Mouse (Mus musculus): ENCODE measurements around the gene Trim61. TPM values are rescaled to one million over a fixed set of nuclear protein-coding genes. Genes with fewer than 3 reads are reported as not detected.

The Trim61 gene
- 0.09 TPM in 1 of 2 replicates, not detected in the other for polyA plus RNA-seq (2014; fragmentation: Nextera tagmentation; extraction: Ambion mirVana)

- DNase-seq (ENCODE audit: low spot score) (no peak), ATAC-seq (ENCODE audit: low FRiP score) (no peak)
- Histone ChIP-seq H3K36me3 (replicated peaks; ENCODE audit: control insufficient read depth, insufficient read depth) (no peaks in the 10 kb centered on the region), H3K4me3 (replicated peaks; ENCODE audit: low read length) (no peak within 1 kb of the TSS), H3K4me1 (replicated peaks; ENCODE audit: control insufficient read depth, insufficient read depth, low read length) (no peaks in the 10 kb centered on the region), H3K9ac (no peak within 1 kb of the TSS), H3K4me2 (replicated peaks) (no peak within 1 kb of the TSS), H3K27ac (no peak within 1 kb of the TSS), H3K27me3 (ENCODE audit: control insufficient read depth, insufficient read depth, low read length) (no peaks in the 10 kb centered on the region), H3K9me3 (ENCODE audit: control insufficient read depth, low read length) (no peaks in the 10 kb centered on the region)
- WGBS = 91% methylated on average over 8 of the region's 8 CpGs
Observed at GRCm38 (mm10) chr8:65018423-65018822, at the start of gene Trim61, which contains the start of gene Trim60. Gene Trim61, minus strand, starts transcription at chr8:65018523. Gene Trim60, minus strand, starts transcription at chr8:65018584.

DNA sequence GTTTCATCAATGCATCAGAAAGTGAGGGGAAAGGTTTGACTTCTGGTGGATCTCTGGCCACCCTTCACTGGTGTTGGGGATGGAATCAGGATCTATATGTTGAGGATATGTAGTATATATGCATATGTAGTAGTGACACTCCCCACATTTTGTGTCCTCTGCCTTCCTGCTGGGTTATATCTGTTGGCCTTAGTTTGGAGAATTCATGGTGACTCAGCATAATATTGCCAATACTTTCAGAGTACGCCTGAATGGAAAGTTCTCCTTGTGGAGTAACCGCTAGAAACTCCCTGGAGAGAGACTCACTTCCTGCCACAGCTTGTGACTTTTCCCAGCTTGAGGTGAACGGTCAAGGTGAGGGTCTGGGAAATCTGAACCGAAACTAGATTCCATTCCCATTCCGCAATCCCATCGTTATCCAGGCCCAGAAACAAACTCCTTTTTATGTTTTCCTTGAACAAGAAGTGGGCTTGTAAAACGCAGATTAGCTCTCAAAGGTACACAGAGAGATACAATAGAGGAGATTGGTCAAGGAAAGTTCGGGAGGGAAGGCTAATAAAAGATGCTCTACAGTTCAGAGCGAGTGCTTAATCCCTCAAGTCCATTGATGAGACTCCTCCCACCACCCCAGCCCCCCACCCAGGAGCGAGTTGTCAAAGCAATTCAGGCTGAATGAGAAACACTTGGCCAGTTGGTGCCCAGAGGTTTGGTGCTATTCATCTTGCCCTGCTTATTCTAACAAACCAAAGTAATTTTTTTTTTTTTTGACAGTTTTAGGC, 49.6 kb upstream of the Trim61 start:
- no peak overlapping the region for H3K27ac ChIP-seq
- H3K4me2 ChIP-seq (replicated peaks) = no peak overlapping the region
- no peaks in the 10 kb centered on the region for H3K36me3 ChIP-seq (replicated peaks; ENCODE audit: control insufficient read depth, insufficient read depth)
- no peaks in the 10 kb centered on the region for H3K9me3 ChIP-seq (ENCODE audit: control insufficient read depth, low read length)
- WGBS = 39% methylated on average over 10 of the region's 10 CpGs
- ATAC-seq (ENCODE audit: low FRiP score) (no peak), DNase-seq (ENCODE audit: low spot score) (no peak)
- H3K9ac ChIP-seq = no peak overlapping the region
- no peaks in the 10 kb centered on the region for H3K27me3 ChIP-seq (ENCODE audit: control insufficient read depth, insufficient read depth, low read length)
- H3K4me1 ChIP-seq (replicated peaks; ENCODE audit: control insufficient read depth, insufficient read depth, low read length) = no peaks in the 10 kb centered on the region
- no peak overlapping the region for H3K4me3 ChIP-seq (replicated peaks; ENCODE audit: low read length)

DNA sequence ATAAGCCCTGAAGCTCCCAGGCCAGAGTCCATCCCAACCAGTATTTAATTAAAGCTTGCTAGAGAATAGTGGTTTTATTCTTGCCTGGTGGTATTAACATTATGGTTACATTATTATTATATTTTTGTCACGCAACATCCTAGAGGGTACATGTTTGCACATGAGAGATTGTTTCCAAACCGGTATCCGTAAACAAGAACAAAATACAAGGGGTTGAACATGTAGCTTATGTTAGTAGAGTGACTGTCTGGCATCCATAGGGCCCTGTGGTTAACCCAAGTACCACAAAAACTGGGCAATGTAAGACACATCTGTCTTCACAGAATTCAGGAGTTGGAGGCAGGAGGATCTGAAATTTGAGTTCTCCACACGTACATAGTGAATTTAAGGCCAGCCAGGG, 48.7 kb upstream of the Trim61 start:
- DNase-seq (ENCODE audit: low spot score) (no peak), ATAC-seq (ENCODE audit: low FRiP score) (no peak)
- WGBS = 94% methylated on average over 4 of the region's 4 CpGs

DNA sequence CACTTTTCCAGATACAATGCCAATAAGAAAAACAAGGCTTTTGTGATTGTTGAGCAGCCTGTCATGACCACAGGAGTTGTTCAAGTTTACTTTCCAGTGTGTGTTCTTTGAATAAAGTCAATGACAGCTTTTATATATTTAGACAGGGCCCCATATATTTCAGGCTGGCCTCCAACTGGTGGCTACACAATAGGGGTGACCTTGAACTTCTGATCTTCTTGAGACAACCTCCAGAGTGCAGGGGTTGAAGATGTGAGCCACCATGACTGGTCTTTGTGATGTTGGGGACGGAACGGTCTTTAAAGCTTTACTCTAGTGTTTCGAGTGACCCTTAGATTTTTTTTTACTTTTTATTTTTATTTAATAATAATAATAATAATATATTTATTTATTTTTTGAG, 47.3 kb upstream of the Trim61 start:
- no peaks in the 10 kb centered on the region for H3K36me3 ChIP-seq (replicated peaks; ENCODE audit: control insufficient read depth, insufficient read depth)
- H3K27me3 ChIP-seq (ENCODE audit: control insufficient read depth, insufficient read depth, low read length) = no peaks in the 10 kb centered on the region
- WGBS = 95% methylated on average over 3 of the region's 3 CpGs
- no peak overlapping the region for H3K9ac ChIP-seq
- ATAC-seq (ENCODE audit: low FRiP score) (no peak), DNase-seq (ENCODE audit: low spot score) (no peak)
- H3K9me3 ChIP-seq (ENCODE audit: control insufficient read depth, low read length) = no peaks in the 10 kb centered on the region
- no peak overlapping the region for H3K4me2 ChIP-seq (replicated peaks)
- no peaks in the 10 kb centered on the region for H3K4me1 ChIP-seq (replicated peaks; ENCODE audit: control insufficient read depth, insufficient read depth, low read length)
- no peak overlapping the region for H3K27ac ChIP-seq
- H3K4me3 ChIP-seq (replicated peaks; ENCODE audit: low read length) = no peak overlapping the region

More for the DNA sequence above, 48.7 kb upstream of the Trim61 start:
- no peak overlapping the region for H3K4me2 ChIP-seq (replicated peaks)
- H3K4me1 ChIP-seq (replicated peaks; ENCODE audit: control insufficient read depth, insufficient read depth, low read length) = no peaks in the 10 kb centered on the region
- no peaks in the 10 kb centered on the region for H3K9me3 ChIP-seq (ENCODE audit: control insufficient read depth, low read length)
- no peaks in the 10 kb centered on the region for H3K36me3 ChIP-seq (replicated peaks; ENCODE audit: control insufficient read depth, insufficient read depth)
- H3K27ac ChIP-seq = no peak overlapping the region
- no peak overlapping the region for H3K4me3 ChIP-seq (replicated peaks; ENCODE audit: low read length)
- no peak overlapping the region for H3K9ac ChIP-seq
- H3K27me3 ChIP-seq (ENCODE audit: control insufficient read depth, insufficient read depth, low read length) = no peaks in the 10 kb centered on the region

DNA sequence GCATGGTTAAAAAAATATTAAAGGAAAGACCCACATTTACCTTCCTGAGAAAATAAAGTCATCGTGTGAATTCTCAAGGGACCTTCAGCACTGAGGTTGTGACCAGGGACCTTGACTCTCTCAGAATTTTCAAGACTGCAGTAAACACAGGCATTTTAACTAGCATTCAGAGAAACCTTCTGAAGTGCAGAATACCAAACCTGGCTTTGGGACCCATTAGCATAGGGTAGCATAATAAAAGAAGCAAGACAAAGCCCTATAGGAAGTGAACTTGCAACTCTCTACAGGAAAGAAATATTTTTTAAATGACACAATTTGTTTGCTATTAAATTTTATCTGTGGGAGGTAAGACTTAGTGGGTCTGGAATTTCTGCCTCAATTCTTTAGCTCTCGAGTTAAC, 45.7 kb upstream of the Trim61 start:
- no peak overlapping the region for H3K9ac ChIP-seq
- no peak overlapping the region for H3K27ac ChIP-seq
- H3K9me3 ChIP-seq (ENCODE audit: control insufficient read depth, low read length) = no peaks in the 10 kb centered on the region
- no peaks in the 10 kb centered on the region for H3K4me1 ChIP-seq (replicated peaks; ENCODE audit: control insufficient read depth, insufficient read depth, low read length)
- H3K36me3 ChIP-seq (replicated peaks; ENCODE audit: control insufficient read depth, insufficient read depth) = no peaks in the 10 kb centered on the region
- H3K4me2 ChIP-seq (replicated peaks) = no peak overlapping the region
- DNase-seq (ENCODE audit: low spot score) (no peak), ATAC-seq (ENCODE audit: low FRiP score) (no peak)
- no peaks in the 10 kb centered on the region for H3K27me3 ChIP-seq (ENCODE audit: control insufficient read depth, insufficient read depth, low read length)
- WGBS = 43% methylated on average over 2 of the region's 2 CpGs
- H3K4me3 ChIP-seq (replicated peaks; ENCODE audit: low read length) = no peak overlapping the region

DNA sequence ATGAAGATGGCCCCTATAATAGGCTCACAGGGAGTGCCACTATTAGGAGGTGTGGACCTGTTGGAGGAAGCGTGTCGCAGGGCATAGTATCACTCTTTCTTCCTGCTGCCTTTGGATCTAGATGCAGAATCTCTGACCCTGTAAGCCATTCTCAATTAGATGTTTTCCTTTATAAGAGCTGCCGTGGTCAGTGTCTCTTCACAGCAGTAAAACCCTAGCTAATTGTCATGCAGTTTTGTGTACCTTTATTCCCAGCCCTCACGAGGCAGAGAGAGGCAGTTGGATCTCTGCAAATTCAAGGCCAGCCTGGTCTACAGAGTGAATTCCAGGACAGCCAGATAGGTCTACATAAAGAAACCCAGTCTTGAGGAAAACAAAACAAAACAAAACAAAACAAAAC, 43.9 kb upstream of the Trim61 start:
- DNase-seq (ENCODE audit: low spot score) = no peak
- H3K27me3 ChIP-seq (ENCODE audit: control insufficient read depth, insufficient read depth, low read length) = no peaks in the 10 kb centered on the region
- no peak for ATAC-seq (ENCODE audit: low FRiP score)
- no peak overlapping the region for H3K27ac ChIP-seq
- H3K9me3 ChIP-seq (ENCODE audit: control insufficient read depth, low read length) = no peaks in the 10 kb centered on the region
- no peak overlapping the region for H3K9ac ChIP-seq
- H3K4me2 ChIP-seq (replicated peaks) = no peak overlapping the region
- no peaks in the 10 kb centered on the region for H3K36me3 ChIP-seq (replicated peaks; ENCODE audit: control insufficient read depth, insufficient read depth)
- H3K4me1 ChIP-seq (replicated peaks; ENCODE audit: control insufficient read depth, insufficient read depth, low read length) = no peaks in the 10 kb centered on the region
- 65% methylated on average over 4 of the region's 4 CpGs for WGBS
- H3K4me3 ChIP-seq (replicated peaks; ENCODE audit: low read length) = no peak overlapping the region

- H3K4me2 ChIP-seq (replicated peaks) = no peak overlapping the region
- ATAC-seq (ENCODE audit: low FRiP score) = no peak
- no peak overlapping the region for H3K27ac ChIP-seq
- WGBS = 96% methylated on average over 4 of the region's 4 CpGs
- H3K27me3 ChIP-seq (ENCODE audit: control insufficient read depth, insufficient read depth, low read length) = no peaks in the 10 kb centered on the region
- no peak for DNase-seq (ENCODE audit: low spot score)
- H3K9ac ChIP-seq = no peak overlapping the region
- no peaks in the 10 kb centered on the region for H3K9me3 ChIP-seq (ENCODE audit: control insufficient read depth, low read length)
- H3K36me3 ChIP-seq (replicated peaks; ENCODE audit: control insufficient read depth, insufficient read depth) = no peaks in the 10 kb centered on the region
- H3K4me1 ChIP-seq (replicated peaks; ENCODE audit: control insufficient read depth, insufficient read depth, low read length) = no peaks in the 10 kb centered on the region
- H3K4me3 ChIP-seq (replicated peaks; ENCODE audit: low read length) = no peak overlapping the region
Observed at GRCm38 (mm10) chr8:65056722-65057121, 38.4 kb upstream of the Trim61 start.

DNA sequence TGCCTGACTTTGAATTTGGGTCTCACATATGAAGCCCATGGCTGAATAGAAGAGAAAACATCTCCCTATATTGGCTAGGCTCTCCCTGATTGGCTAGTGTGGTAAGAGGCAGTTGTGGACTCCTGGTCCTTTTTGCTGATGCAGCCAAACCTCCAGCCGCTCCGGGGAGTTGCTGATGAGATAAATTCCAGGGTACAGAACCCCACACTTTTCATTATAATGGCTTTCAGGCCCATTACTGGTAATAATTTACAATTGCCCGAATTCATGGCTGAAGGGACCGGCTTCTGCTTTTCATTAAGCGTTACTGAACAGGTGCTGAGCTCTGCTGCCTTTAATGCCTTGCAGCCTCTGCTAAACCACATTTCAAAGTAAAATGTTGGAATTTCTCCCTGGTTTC, 35.6 kb upstream of the Trim61 start:
- H3K9me3 ChIP-seq (ENCODE audit: control insufficient read depth, low read length) = no peaks in the 10 kb centered on the region
- no peaks in the 10 kb centered on the region for H3K4me1 ChIP-seq (replicated peaks; ENCODE audit: control insufficient read depth, insufficient read depth, low read length)
- no peaks in the 10 kb centered on the region for H3K27me3 ChIP-seq (ENCODE audit: control insufficient read depth, insufficient read depth, low read length)
- DNase-seq (ENCODE audit: low spot score) (no peak), ATAC-seq (ENCODE audit: low FRiP score) (no peak)
- WGBS = 58% methylated on average over 5 of the region's 5 CpGs
- no peaks in the 10 kb centered on the region for H3K36me3 ChIP-seq (replicated peaks; ENCODE audit: control insufficient read depth, insufficient read depth)
- H3K4me3 ChIP-seq (replicated peaks; ENCODE audit: low read length) = no peak overlapping the region
- H3K27ac ChIP-seq = no peak overlapping the region
- no peak overlapping the region for H3K9ac ChIP-seq
- H3K4me2 ChIP-seq (replicated peaks) = no peak overlapping the region

GRCm38 (mm10) chr8:65053554-65053953, 35.2 kb upstream of the Trim61 start:
- H3K4me2 ChIP-seq (replicated peaks) = no peak overlapping the region
- WGBS = 89% methylated on average over 3 of the region's 3 CpGs
- H3K9ac ChIP-seq = no peak overlapping the region
- H3K4me1 ChIP-seq (replicated peaks; ENCODE audit: control insufficient read depth, insufficient read depth, low read length) = no peaks in the 10 kb centered on the region
- H3K27ac ChIP-seq = no peak overlapping the region
- H3K9me3 ChIP-seq (ENCODE audit: control insufficient read depth, low read length) = no peaks in the 10 kb centered on the region
- ATAC-seq (ENCODE audit: low FRiP score) = no peak
- no peak overlapping the region for H3K4me3 ChIP-seq (replicated peaks; ENCODE audit: low read length)
- no peaks in the 10 kb centered on the region for H3K36me3 ChIP-seq (replicated peaks; ENCODE audit: control insufficient read depth, insufficient read depth)
- no peak for DNase-seq (ENCODE audit: low spot score)
- no peaks in the 10 kb centered on the region for H3K27me3 ChIP-seq (ENCODE audit: control insufficient read depth, insufficient read depth, low read length)

DNA sequence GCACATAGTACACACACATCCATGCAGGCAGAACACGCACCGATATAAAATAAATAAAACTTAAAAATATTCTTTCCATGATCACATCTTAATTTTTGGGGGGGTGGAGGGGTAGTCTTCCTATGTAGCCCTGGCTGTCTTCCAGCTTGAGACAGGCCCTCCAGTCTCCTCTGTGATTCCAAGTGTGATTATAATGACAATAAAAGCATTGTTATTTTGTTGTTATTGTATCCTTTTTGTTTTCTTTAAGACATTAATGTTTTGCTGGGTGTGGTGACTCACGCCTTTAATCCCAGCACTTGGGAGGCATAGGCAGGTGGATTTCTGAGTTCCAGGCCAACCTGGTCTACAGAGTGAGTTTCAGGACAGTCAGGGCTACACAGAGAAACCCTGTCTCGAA, 29.5 kb upstream of the Trim61 start:
- Histone ChIP-seq H3K9me3 (ENCODE audit: control insufficient read depth, low read length) (no peaks in the 10 kb centered on the region), H3K36me3 (replicated peaks; ENCODE audit: control insufficient read depth, insufficient read depth) (no peaks in the 10 kb centered on the region)

More for the DNA sequence above, 29.5 kb upstream of the Trim61 start:
- Histone ChIP-seq H3K4me2 (replicated peaks) (no peak overlapping the region), H3K4me3 (replicated peaks; ENCODE audit: low read length) (no peak overlapping the region), H3K27me3 (ENCODE audit: control insufficient read depth, insufficient read depth, low read length) (no peaks in the 10 kb centered on the region), H3K27ac (no peak overlapping the region), H3K4me1 (replicated peaks; ENCODE audit: control insufficient read depth, insufficient read depth, low read length) (no peaks in the 10 kb centered on the region), H3K9ac (no peak overlapping the region)
- DNase-seq (ENCODE audit: low spot score) = no peak
- ATAC-seq (ENCODE audit: low FRiP score) = no peak
- WGBS = 83% methylated on average over 4 of the region's 4 CpGs
